Mouse (Mus musculus) MEL (cell line): ENCODE data around the gene Cd63. TPM values are rescaled to one million over a fixed set of nuclear protein-coding genes. Genes with fewer than 3 reads are reported as not detected.

Experiments
- DNase-seq: peaks from one replicate; pipeline ENCODE4 v3.0.0; 2011; ENCODE audit warnings: low read depth, low spot score
- H3K27ac ChIP-seq: 2 replicates; pipeline ENCODE4 v1.5.1; 2012; ENCODE audit warnings: low read depth, mild to moderate bottlenecking, control low read depth, low read length, moderate library complexity; ENCODE audit not compliant: control insufficient read depth
- H3K27me3 ChIP-seq, 2 experiments: fragments of 150-350 bp in 1 of 2; sonication (generic) in 1 of 2; 2 replicates each; pipeline ENCODE4 v1.6.1; 2012; ENCODE audit warnings: low read length in 2 of 2, mild to moderate bottlenecking in 2 of 2, improper control_type of control experiment in 1 of 2, moderate library complexity in 1 of 2; ENCODE audit not compliant: insufficient read depth in 2 of 2, control insufficient read depth in 1 of 2
- H3K36me3 ChIP-seq, 2 experiments: 2 replicates each; pipeline ENCODE4 v1.6.1; 2012 to 2014; ENCODE audit warnings: low read length in 2 of 2, improper control_type of control experiment in 1 of 2, inconsistent platforms in 1 of 2, mild to moderate bottlenecking in 1 of 2; ENCODE audit not compliant: insufficient read depth in 2 of 2, control insufficient read depth in 1 of 2
- H3K4me1 ChIP-seq, 2 experiments: fragments of 150-350 bp in 1 of 2; sonication (generic) in 1 of 2; 2 replicates each; pipeline ENCODE4 v1.6.1; 2012; ENCODE audit warnings: low read length in 2 of 2, improper control_type of control experiment in 1 of 2, mild to moderate bottlenecking in 1 of 2; ENCODE audit not compliant: insufficient read depth in 2 of 2, control insufficient read depth in 1 of 2
- H3K4me3 ChIP-seq, 2 experiments: fragments of 150-350 bp in 1 of 2; sonication (generic) in 1 of 2; 2 replicates each; pipeline ENCODE4 v1.5.1; 2012; ENCODE audit warnings: low read depth in 2 of 2, low read length in 2 of 2, mild to moderate bottlenecking in 2 of 2, moderate library complexity in 2 of 2, control low read depth in 1 of 2, improper control_type of control experiment in 1 of 2; ENCODE audit not compliant: control insufficient read depth in 1 of 2, insufficient read depth in 1 of 2
- H3K79me2 ChIP-seq: 2 replicates; pipeline ENCODE4 v1.6.1; 2012; ENCODE audit warnings: mild to moderate bottlenecking, low read length, moderate library complexity; ENCODE audit not compliant: control insufficient read depth, poor library complexity, insufficient read depth
- H3K9ac ChIP-seq: 2 replicates; pipeline ENCODE4 v1.6.1; 2012; ENCODE audit warnings: low read depth, mild to moderate bottlenecking, control low read depth, low read length, moderate library complexity; ENCODE audit not compliant: control insufficient read depth, poor library complexity, severe bottlenecking
- H3K9me3 ChIP-seq: fragments of 150-350 bp; sonication (generic); replicated peaks from 2 replicates; pipeline ENCODE4 v1.6.1; 2012; ENCODE audit warnings: mild to moderate bottlenecking, low read length, improper control_type of control experiment, moderate library complexity; ENCODE audit not compliant: insufficient read depth
- CHD2 ChIP-seq: IDR thresholded peaks from 2 replicates; pipeline ENCODE4 v1.6.1; 2011; ENCODE audit warnings: low read length, improper control_type of control experiment
- CTCF ChIP-seq, 3 experiments: IDR thresholded peaks in 2 of 3; conservative IDR thresholded peaks in 1 of 3; 2 replicates each; pipeline ENCODE4 v1.5.1; 2011 to 2012; ENCODE audit warnings: low read length in 3 of 3, low read depth in 2 of 3, mild to moderate bottlenecking in 2 of 3, improper control_type of control experiment in 1 of 3, inconsistent platforms in 1 of 3, mixed read lengths in 1 of 3, moderate library complexity in 1 of 3; ENCODE audit not compliant: control insufficient read depth in 1 of 3, insufficient read depth in 1 of 3, poor library complexity in 1 of 3, severe bottlenecking in 1 of 3
- E2F4 ChIP-seq: IDR thresholded peaks from 2 replicates; pipeline ENCODE4 v1.6.1; 2011; ENCODE audit warnings: low read depth, low read length, improper control_type of control experiment, borderline replicate concordance
- ELF1 ChIP-seq: IDR thresholded peaks from 2 replicates; pipeline ENCODE4 v1.6.1; 2014; ENCODE audit warnings: low read depth, mild to moderate bottlenecking, inconsistent platforms, low read length, improper control_type of control experiment, moderate library complexity
- GATA1 ChIP-seq: IDR thresholded peaks from 2 replicates; pipeline ENCODE4 v1.6.1; 2011; ENCODE audit warnings: low read depth, low read length, improper control_type of control experiment
- HCFC1 ChIP-seq: IDR thresholded peaks from 2 replicates; pipeline ENCODE4 v1.6.1; 2012; ENCODE audit warnings: low read depth, mild to moderate bottlenecking, inconsistent platforms, low read length, improper control_type of control experiment, moderate library complexity
- JUND ChIP-seq: IDR thresholded peaks from 2 replicates; pipeline ENCODE4 v1.6.1; 2011; ENCODE audit warnings: low read depth, mild to moderate bottlenecking, improper control_type of control experiment, low read length
- MAZ ChIP-seq: IDR thresholded peaks from 2 replicates; pipeline ENCODE4 v1.6.1; 2012; ENCODE audit warnings: low read depth, mild to moderate bottlenecking, inconsistent platforms, low read length, improper control_type of control experiment
- POLR2A ChIP-seq, 2 experiments: IDR thresholded peaks; 2 replicates each; pipeline ENCODE4 v1.6.1; 2011 to 2012; ENCODE audit warnings: low read length in 2 of 2, mild to moderate bottlenecking in 2 of 2, control low read depth in 1 of 2, improper control_type of control experiment in 1 of 2, low read depth in 1 of 2, moderate library complexity in 1 of 2; ENCODE audit not compliant: control insufficient read depth in 1 of 2, insufficient read depth in 1 of 2, poor library complexity in 1 of 2
- POLR2AphosphoS2 ChIP-seq: IDR thresholded peaks from 2 replicates; pipeline ENCODE4 v1.6.1; 2011; ENCODE audit warnings: low read length, improper control_type of control experiment
- RCOR1 ChIP-seq: IDR thresholded peaks from 2 replicates; pipeline ENCODE4 v1.6.1; 2012; ENCODE audit warnings: low read depth, mild to moderate bottlenecking, inconsistent platforms, low read length, improper control_type of control experiment
- SIN3A ChIP-seq: IDR thresholded peaks from 2 replicates; pipeline ENCODE4 v1.6.1; 2012; ENCODE audit warnings: low read length, improper control_type of control experiment, inconsistent platforms
- USF2 ChIP-seq, 2 experiments: IDR thresholded peaks; 2 replicates each; pipeline ENCODE4 v1.6.1; 2011 to 2012; ENCODE audit warnings: improper control_type of control experiment in 2 of 2, low read length in 2 of 2, borderline replicate concordance in 1 of 2, inconsistent platforms in 1 of 2, low read depth in 1 of 2, mild to moderate bottlenecking in 1 of 2; ENCODE audit not compliant: insufficient read depth in 1 of 2
- ZNF384 ChIP-seq: IDR thresholded peaks from 2 replicates; pipeline ENCODE4 v1.6.1; 2012; ENCODE audit warnings: low read depth, mild to moderate bottlenecking, inconsistent platforms, low read length, improper control_type of control experiment
- polyA plus RNA-seq, 2 experiments: library from polyadenylated mRNA; stranded (reverse) in 1 of 2; unstranded in 1 of 2; fragments of >175 nt in 1 of 2; fragments of >200 nt in 1 of 2; gene quantifications; 2 replicates each; pipeline versions ENCODE4 v1.2.1 to v1.2.4; 2012; ENCODE audit warnings: low replicate concordance in 2 of 2, low read depth in 1 of 2; ENCODE audit not compliant: insufficient read length in 2 of 2, insufficient read depth in 1 of 2, missing spikeins in 1 of 2
- total RNA-seq: library from RNA; depleted of rRNA; stranded (reverse); fragments of 300-350 nt; gene quantifications from 2 replicates; pipeline ENCODE4 v1.2.3, GENCODE M21; 2012; rRNA removed

Gene Cd63
- total and polyA plus RNA-seq, 3 experiments, result 0.46 to 0.64 TPM; not detected in 1

DNA sequence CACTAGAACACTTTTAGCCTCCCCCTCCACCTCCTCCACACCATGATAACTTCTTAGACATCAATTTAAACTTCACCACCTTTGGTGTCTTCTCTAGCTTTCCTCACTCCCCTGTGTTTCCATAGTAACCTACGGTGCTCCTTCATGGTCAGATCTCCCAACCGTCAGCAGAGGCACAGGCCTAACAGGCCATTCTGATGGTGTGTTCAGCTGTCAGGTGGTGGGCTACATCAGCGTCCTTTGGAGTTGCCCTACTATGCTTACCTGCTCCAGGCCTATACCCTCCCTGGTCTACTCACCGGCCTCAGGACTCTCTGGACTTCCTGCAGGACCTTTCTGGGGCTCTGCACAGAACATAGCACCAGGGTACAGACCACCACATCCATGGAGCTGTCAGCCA is 59.4 kb downstream of the Cd63 start:
- no peak for TF ChIP-seq RCOR1
- TF ChIP-seq, all 39 proteins: peak for 0
- DNase-seq, result no peak

DNA sequence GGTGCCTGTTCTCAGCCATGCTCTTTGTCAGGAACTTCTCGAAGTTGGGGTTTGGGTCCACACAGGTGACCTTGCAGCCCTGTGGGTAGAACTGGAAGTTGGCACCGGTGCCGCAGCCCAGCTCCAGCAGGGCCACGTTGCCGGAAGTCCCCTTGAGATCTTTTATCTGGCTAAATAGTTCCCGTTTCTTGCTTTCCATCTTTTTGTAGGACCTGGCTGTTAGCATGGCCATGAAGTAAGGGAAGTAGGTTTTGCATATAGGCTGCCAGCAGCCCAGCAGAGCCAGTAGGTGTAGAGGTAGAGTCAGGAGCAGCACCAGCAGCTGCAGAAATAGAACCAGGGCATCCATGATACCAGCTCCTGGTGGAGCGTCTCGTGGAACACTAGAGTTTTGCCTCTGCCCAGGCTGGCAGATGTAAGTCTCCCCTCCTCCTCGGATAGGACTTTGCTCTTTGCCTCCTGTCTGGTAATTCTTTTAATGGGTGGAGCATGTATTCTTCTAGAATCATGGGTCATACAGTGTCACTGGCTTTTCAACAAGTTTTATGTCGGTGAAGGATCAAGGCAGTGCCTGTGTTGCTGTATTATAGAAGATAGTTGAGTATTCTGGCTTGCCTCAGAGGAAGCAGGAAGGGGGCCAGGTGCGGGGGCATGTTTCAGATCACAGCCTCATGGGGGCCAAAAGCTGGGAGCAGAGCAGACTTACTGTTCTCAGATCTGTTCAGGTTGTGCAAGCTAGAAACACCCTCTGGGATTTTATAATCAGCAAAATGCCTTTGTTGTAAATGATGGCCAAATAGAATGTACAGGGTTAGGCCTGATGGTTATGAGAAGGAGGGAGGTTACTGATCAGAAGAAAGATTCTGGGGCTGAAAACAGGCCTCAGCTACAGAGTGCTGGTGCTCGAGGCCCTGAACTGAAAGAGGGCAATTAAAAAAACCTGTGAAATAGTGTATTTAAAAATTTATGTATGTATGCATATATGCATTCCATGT is 60.1 kb downstream of the Cd63 start, which contains the start of gene Mettl7b:
Mettl7b (minus strand) TSS at position 399 of the 995 bp plus-strand sequence.
- Histone ChIP-seq H3K4me3 (no peak within 1 kb of the TSS), H3K36me3 (no peaks in the 10 kb centered on the region), H3K9ac (no peak within 1 kb of the TSS), H3K79me2 (no peaks in the 10 kb centered on the region), H3K27me3 (no peaks in the 10 kb centered on the region; a peak in 1 of 4 replicates), H3K4me1 (no peaks in the 10 kb centered on the region), H3K27ac (no peak within 1 kb of the TSS), H3K9me3 (no peaks in the 10 kb centered on the region)
- no peak for TF ChIP-seq POLR2AphosphoS2
- TF ChIP-seq CHD2, result no peak
- TF ChIP-seq POLR2A (IDR thresholded peaks at IDR 0.05; ENCODE audit: control insufficient read depth in 1 of 2, insufficient read depth in 1 of 2, low read depth in 1 of 2, low read length in 2 of 2, poor library complexity in 1 of 2), result no peak
- TF ChIP-seq HCFC1, result no peak
- TF ChIP-seq E2F4, result no peak
- no peak for TF ChIP-seq USF2 (IDR thresholded peaks at IDR 0.05; ENCODE audit: borderline replicate concordance in 1 of 2, insufficient read depth in 1 of 2, low read depth in 1 of 2, low read length in 2 of 2)
- no peak for TF ChIP-seq SIN3A
- no peak for TF ChIP-seq ELF1
- no peak for TF ChIP-seq MAZ
- TF ChIP-seq GATA1, result no peak
- no peak for TF ChIP-seq JUND
- TF ChIP-seq CTCF (IDR thresholded peaks at IDR 0.05 in 2 of 3, conservative IDR thresholded peaks at IDR 0.05 in 1 of 3; ENCODE audit: control insufficient read depth in 1 of 3, insufficient read depth in 1 of 3, low read depth in 2 of 3, low read length in 3 of 3, poor library complexity in 1 of 3, severe bottlenecking in 1 of 3), result no peak
- no peak for TF ChIP-seq ZNF384
- no peak for DNase-seq

More for the DNA sequence above, 59.4 kb downstream of the Cd63 start:
- Histone ChIP-seq H3K27ac (no peak overlapping the region), H3K36me3 (no peaks in the 10 kb centered on the region), H3K4me1 (no peaks in the 10 kb centered on the region), H3K4me3 (no peak overlapping the region), H3K27me3 (no peaks in the 10 kb centered on the region; a peak in 1 of 4 replicates), H3K9ac (no peak overlapping the region), H3K79me2 (no peaks in the 10 kb centered on the region), H3K9me3 (no peaks in the 10 kb centered on the region)

Other genes with a start within 250 kb of the Cd63 start
- 4.7 and 4.9 TPM in 2 replicates for gene Suox, start 226.9 kb upstream of the Cd63 start, total RNA-seq
- 1 to 10 TPM in 1 of 2 experiments, not detected in 1; 7.2 TPM for gene Suox, start 226.9 kb upstream of the Cd63 start, polyA plus RNA-seq
- gene Rab5b, start 204.7 kb upstream of the Cd63 start, total RNA-seq, result 16.2 and 18.7 TPM in 2 replicates
- gene Rab5b, start 204.7 kb upstream of the Cd63 start, polyA plus RNA-seq, result 10 to 100 TPM; 23.3 to 45.7 TPM
- 0.13 and 0.15 TPM in 2 replicates for gene Pmel, start 196.8 kb upstream of the Cd63 start, total RNA-seq
- under 1 TPM in 1 of 2 experiments, not detected in 1; 0.45 TPM for gene Pmel, start 196.8 kb upstream of the Cd63 start, polyA plus RNA-seq
- 34.2 and 40.5 TPM in 2 replicates for gene Cdk2, start 196.0 kb upstream of the Cd63 start, total RNA-seq
- gene Cdk2, start 196.0 kb upstream of the Cd63 start, polyA plus RNA-seq, result 10 to 100 TPM in 1 of 2 experiments, not detected in 1; 72.4 TPM
- 0.69 and 1.0 TPM in 2 replicates for gene Dgka, start 156.1 kb upstream of the Cd63 start, total RNA-seq
- gene Dgka, start 156.1 kb upstream of the Cd63 start, polyA plus RNA-seq, result 1 to 10 TPM in 1 of 2 experiments, not detected in 1; 3.5 TPM
- 64.2 and 77.4 TPM in 2 replicates for gene Pym1, start 153.1 kb upstream of the Cd63 start, total RNA-seq
- 100 to 1,000 TPM in 1 of 2 experiments, not detected in 1; 107 TPM for gene Pym1, start 153.1 kb upstream of the Cd63 start, polyA plus RNA-seq
- 0.08 and 0.10 TPM in 2 replicates for gene Mmp19, start 110.1 kb upstream of the Cd63 start, total RNA-seq
- under 1 TPM in 1 of 2 experiments, not detected in 1; 0.36 TPM for gene Mmp19, start 110.1 kb upstream of the Cd63 start, polyA plus RNA-seq
- gene Dnajc14, start 96.9 kb upstream of the Cd63 start, total RNA-seq, result 22.2 and 27.7 TPM in 2 replicates
- gene Dnajc14, start 96.9 kb upstream of the Cd63 start, polyA plus RNA-seq, result 10 to 100 TPM in 1 of 2 experiments, not detected in 1; 36.7 TPM
- 2.2 and 3.1 TPM in 2 replicates for gene Tmem198b, start 96.6 kb upstream of the Cd63 start, total RNA-seq
- gene Tmem198b, start 96.6 kb upstream of the Cd63 start, polyA plus RNA-seq, result 1 to 10 TPM in 1 of 2 experiments, not detected in 1; 8.6 TPM
- 100 and 103 TPM in 2 replicates for gene Sarnp, start 83.7 kb upstream of the Cd63 start, total RNA-seq
- gene Sarnp, start 83.7 kb upstream of the Cd63 start, polyA plus RNA-seq, result 1,000 to 10,000 TPM in 1 of 2 experiments, 100 to 1,000 TPM in 1; 189 to 1,007 TPM
- 90.7 and 100 TPM in 2 replicates for gene Ormdl2, start 79.3 kb upstream of the Cd63 start, total RNA-seq
- 100 to 1,000 TPM; 114 to 278 TPM for gene Ormdl2, start 79.3 kb upstream of the Cd63 start, polyA plus RNA-seq
- gene Gdf11, start 9.3 kb upstream of the Cd63 start, total RNA-seq, result 1.8 and 2.3 TPM in 2 replicates
- 1 to 10 TPM in 1 of 2 experiments, not detected in 1; 2.8 TPM for gene Gdf11, start 9.3 kb upstream of the Cd63 start, polyA plus RNA-seq
- gene Rdh5, start 21.9 kb downstream of the Cd63 start, total RNA-seq, result 1.2 and 2.9 TPM in 2 replicates
- gene Rdh5, start 21.9 kb downstream of the Cd63 start, polyA plus RNA-seq, result 1 to 10 TPM in 1 of 2 experiments, not detected in 1; 4.2 TPM
- 57.7 and 70.6 TPM in 2 replicates for gene Bloc1s1, start 23.0 kb downstream of the Cd63 start, total RNA-seq
- gene Bloc1s1, start 23.0 kb downstream of the Cd63 start, polyA plus RNA-seq, result 10 to 100 TPM in 1 of 2 experiments, not detected in 1; 45.1 TPM
- gene Itga7, start 32.8 kb downstream of the Cd63 start, total RNA-seq, result 0.04 and 0.16 TPM in 2 replicates
- gene Itga7, start 32.8 kb downstream of the Cd63 start, polyA plus RNA-seq, result under 1 TPM in 1 of 2 experiments, not detected in 1; 0.14 TPM
- not detected in 2 replicates for gene Mettl7b, start 60.0 kb downstream of the Cd63 start, total RNA-seq
- gene Mettl7b, start 60.0 kb downstream of the Cd63 start, polyA plus RNA-seq, result not detected
- not detected in 2 replicates for gene Olfr9, start 88.4 kb downstream of the Cd63 start, total RNA-seq
- not detected for gene Olfr9, start 88.4 kb downstream of the Cd63 start, polyA plus RNA-seq
- gene Olfr763, start 109.8 kb downstream of the Cd63 start, total RNA-seq, result not detected in 2 replicates
- gene Olfr763, start 109.8 kb downstream of the Cd63 start, polyA plus RNA-seq, result not detected
- gene Olfr764-ps1, start 138.9 kb downstream of the Cd63 start, total RNA-seq, result not detected in 2 replicates
- gene Olfr764-ps1, start 138.9 kb downstream of the Cd63 start, polyA plus RNA-seq, result not detected
- not detected in 2 replicates for gene Olfr765, start 149.0 kb downstream of the Cd63 start, total RNA-seq
- not detected for gene Olfr765, start 149.0 kb downstream of the Cd63 start, polyA plus RNA-seq
- gene Olfr766-ps1, start 168.0 kb downstream of the Cd63 start, total RNA-seq, result not detected in 2 replicates
- not detected for gene Olfr766-ps1, start 168.0 kb downstream of the Cd63 start, polyA plus RNA-seq
- not detected in 2 replicates for gene Olfr767, start 181.9 kb downstream of the Cd63 start, total RNA-seq
- not detected for gene Olfr767, start 181.9 kb downstream of the Cd63 start, polyA plus RNA-seq
- not detected in 2 replicates for gene Olfr768, start 198.4 kb downstream of the Cd63 start, total RNA-seq
- gene Olfr768, start 198.4 kb downstream of the Cd63 start, polyA plus RNA-seq, result not detected
- gene Olfr769, start 216.9 kb downstream of the Cd63 start, total RNA-seq, result not detected in 2 replicates
- not detected for gene Olfr769, start 216.9 kb downstream of the Cd63 start, polyA plus RNA-seq
- not detected in 2 replicates for gene Olfr770, start 238.0 kb downstream of the Cd63 start, total RNA-seq
- gene Olfr770, start 238.0 kb downstream of the Cd63 start, polyA plus RNA-seq, result not detected